Mouse (Mus musculus) forebrain, embryonic 14.5 days (tissue): Measurements from ENCODE around the gene Casp7. TPM values are rescaled to one million over a fixed set of nuclear protein-coding genes. Genes with fewer than 3 reads are reported as not detected.

Experiments used
- ATAC-seq: fragments of 200-750 bp; cut with Nextera tagmentation; 2 replicates; pipeline ENCODE4 v1.8.0; 2017; ENCODE audit warnings: mild to moderate bottlenecking, moderate library complexity
- DNase-seq: peaks from one replicate; pipeline ENCODE4 v3.0.0-alpha.2; 2015; ENCODE audit warnings: low spot score
- H3K27ac ChIP-seq: fragments of 300-500 bp; sonication (generic); 2 replicates; pipeline ENCODE4 v1.5.1; 2014; ENCODE audit warnings: low read depth, mild to moderate bottlenecking, control low read depth, low read length, moderate library complexity
- H3K27me3 ChIP-seq: fragments of 300-500 bp; sonication (generic); replicated peaks from 2 replicates; pipeline ENCODE4 v1.6.1; 2014; ENCODE audit warnings: low read length, control low read depth, mixed read lengths; ENCODE audit not compliant: control insufficient read depth, insufficient read depth
- H3K36me3 ChIP-seq: fragments of 300-500 bp; sonication (generic); 2 replicates; pipeline ENCODE4 v1.6.1; 2014; ENCODE audit warnings: low read length, control low read depth; ENCODE audit not compliant: control insufficient read depth, insufficient read depth
- H3K4me1 ChIP-seq: fragments of 300-500 bp; sonication (generic); 2 replicates; pipeline ENCODE4 v1.6.1; 2014; ENCODE audit warnings: antibody characterized with exemption, low read length, control low read depth; ENCODE audit not compliant: control insufficient read depth, insufficient read depth
- H3K4me2 ChIP-seq: fragments of 300-500 bp; sonication (generic); 2 replicates; pipeline ENCODE4 v1.6.1; 2014; ENCODE audit warnings: mild to moderate bottlenecking, control low read depth, low read length
- H3K4me3 ChIP-seq: fragments of 300-500 bp; sonication (generic); 2 replicates; pipeline ENCODE4 v1.5.1; 2014; ENCODE audit warnings: low read depth, low read length, control low read depth
- H3K9ac ChIP-seq: fragments of 300-500 bp; sonication (generic); 2 replicates; pipeline ENCODE4 v1.6.1; 2014; ENCODE audit warnings: mild to moderate bottlenecking, low read length, control low read depth, moderate library complexity
- H3K9me3 ChIP-seq: fragments of 300-500 bp; sonication (generic); replicated peaks from 2 replicates; pipeline ENCODE4 v1.6.1; 2016; ENCODE audit warnings: low read length, control low read depth, mixed read lengths; ENCODE audit not compliant: control insufficient read depth
- WGBS: fragments of 180-500 bp; shearing (Covaris S2); extraction: QIAGEN DNeasy Blood & Tissue Kit; methylation state at CpG from one replicate; pipeline ENCODE4 v1.1.7; 2014; 5-methylcytosine and 5-hydroxymethylcytosine counted together
- polyA plus RNA-seq: library from polyadenylated mRNA; unstranded; fragments of >200 nt; fragmentation: Nextera tagmentation; extraction: Ambion mirVana; gene quantifications from 2 replicates; pipeline ENCODE4 v1.2.1, GENCODE M21; 2014

Casp7 gene
- polyA plus RNA-seq, 1 experiment from 2014 or later = 13.1 TPM

GRCm38 (mm10) chr19:56477253-56477652 lies 80.3 kb downstream of the Casp7 start:
- Histone ChIP-seq H3K4me2 (no peak overlapping the region), H3K9me3 (no peaks in the 10 kb centered on the region), H3K36me3 (no peaks in the 10 kb centered on the region), H3K27me3 (no peaks in the 10 kb centered on the region), H3K4me1 (peaks cover 21% of the 10 kb centered on the region; the same call in 1 of the 2 replicates), H3K27ac (no peak overlapping the region), H3K9ac (no peak overlapping the region), H3K4me3 (no peak overlapping the region)
- peak; percentile 47 for ATAC-seq
- DNase-seq = peak; percentile 44
- 61% methylated on average over 5 of the region's 5 CpGs for WGBS

GRCm38 (mm10) chr19:56477832-56478231 lies 80.9 kb downstream of the Casp7 start:
- Histone ChIP-seq H3K4me1 (peaks cover 18% of the 10 kb centered on the region; the same call in 1 of the 2 replicates), H3K9ac (no peak overlapping the region), H3K36me3 (no peaks in the 10 kb centered on the region), H3K4me2 (no peak overlapping the region), H3K27ac (no peak overlapping the region), H3K4me3 (no peak overlapping the region), H3K27me3 (no peaks in the 10 kb centered on the region), H3K9me3 (no peaks in the 10 kb centered on the region)
- ATAC-seq (no peak), DNase-seq (no peak)
- WGBS = 43% methylated on average over 3 of the region's 3 CpGs

GRCm38 (mm10) chr19:56484630-56485375 lies 87.9 kb downstream of the Casp7 start:
- H3K9ac ChIP-seq = no peak overlapping the region
- H3K4me2 ChIP-seq = no peak overlapping the region; the same call in 1 of the 2 replicates
- no peaks in the 10 kb centered on the region for H3K9me3 ChIP-seq
- H3K27me3 ChIP-seq = no peaks in the 10 kb centered on the region
- H3K4me1 ChIP-seq = peaks cover 22% of the 10 kb centered on the region
- H3K27ac ChIP-seq = no peak overlapping the region
- H3K4me3 ChIP-seq = no peak overlapping the region
- no peaks in the 10 kb centered on the region for H3K36me3 ChIP-seq
- no peak for DNase-seq
- peak; percentile 50; the same call in 1 of the 2 replicates for ATAC-seq
- 24% methylated on average over 13 of the region's 13 CpGs for WGBS

- 0 out of 2 replicates have a peak, but pooled peaks have one; percentile 44 for ATAC-seq
- peak; percentile 36 for DNase-seq
- no peaks in the 10 kb centered on the region for H3K36me3 ChIP-seq
Measured at GRCm38 (mm10) chr19:56485376-56486271, 88.7 kb downstream of the Casp7 start.

GRCm38 (mm10) chr19:56486926-56487325 lies 90.0 kb downstream of the Casp7 start:
- ATAC-seq = no peak
- Histone ChIP-seq H3K4me1 (peaks cover 22% of the 10 kb centered on the region), H3K4me3 (no peak overlapping the region), H3K9ac (no peak overlapping the region), H3K27ac (no peak overlapping the region), H3K27me3 (no peaks in the 10 kb centered on the region), H3K4me2 (no peak overlapping the region), H3K9me3 (no peaks in the 10 kb centered on the region), H3K36me3 (no peaks in the 10 kb centered on the region)
- no peak for DNase-seq
- WGBS = 88% methylated on average over 7 of the region's 7 CpGs

More at GRCm38 (mm10) chr19:56485376-56486271, 88.7 kb downstream of the Casp7 start:
- H3K27ac ChIP-seq = no peak overlapping the region
- H3K4me3 ChIP-seq = no peak overlapping the region
- no peaks in the 10 kb centered on the region for H3K27me3 ChIP-seq
- no peak overlapping the region for H3K4me2 ChIP-seq
- H3K4me1 ChIP-seq = peaks cover 22% of the 10 kb centered on the region
- WGBS = 31% methylated on average over 13 of the region's 13 CpGs
- no peaks in the 10 kb centered on the region for H3K9me3 ChIP-seq
- H3K9ac ChIP-seq = no peak overlapping the region

- DNase-seq (no peak), ATAC-seq (no peak)
- Histone ChIP-seq H3K4me1 (peaks cover 22% of the 10 kb centered on the region), H3K36me3 (no peaks in the 10 kb centered on the region), H3K27me3 (no peaks in the 10 kb centered on the region), H3K9me3 (no peaks in the 10 kb centered on the region), H3K9ac (no peak overlapping the region), H3K4me3 (no peak overlapping the region), H3K27ac (no peak overlapping the region), H3K4me2 (no peak overlapping the region)
- WGBS = 95% methylated on average over 2 of the region's 2 CpGs
Measured at GRCm38 (mm10) chr19:56487339-56487738, 90.4 kb downstream of the Casp7 start.

GRCm38 (mm10) chr19:56489601-56490000 lies 92.7 kb downstream of the Casp7 start:
- no peak overlapping the region for H3K4me2 ChIP-seq
- H3K36me3 ChIP-seq = no peaks in the 10 kb centered on the region
- no peak for ATAC-seq
- H3K27ac ChIP-seq = no peak overlapping the region
- no peak for DNase-seq
- no peaks in the 10 kb centered on the region for H3K27me3 ChIP-seq
- H3K9me3 ChIP-seq = no peaks in the 10 kb centered on the region
- WGBS = 88% methylated on average over 6 of the region's 6 CpGs
- H3K9ac ChIP-seq = no peak overlapping the region
- H3K4me3 ChIP-seq = no peak overlapping the region
- peaks cover 18% of the 10 kb centered on the region for H3K4me1 ChIP-seq
